Mouse (Mus musculus) kidney, adult 18-20 months (tissue): ENCODE measurements around the gene Zfp326.
A peak's percentile ranks its signal among the peaks of the same experiment; 100 is the strongest.
"Not testable (repeated sequence)": the region's sequence is repeated elsewhere in the genome, so short reads cannot be mapped to it uniquely, and the experiment has no call there.

Source experiments
- DNase-seq: peaks from one replicate; pipeline ENCODE4 v3.0.0; 2021

Gene Zfp326

DNA sequence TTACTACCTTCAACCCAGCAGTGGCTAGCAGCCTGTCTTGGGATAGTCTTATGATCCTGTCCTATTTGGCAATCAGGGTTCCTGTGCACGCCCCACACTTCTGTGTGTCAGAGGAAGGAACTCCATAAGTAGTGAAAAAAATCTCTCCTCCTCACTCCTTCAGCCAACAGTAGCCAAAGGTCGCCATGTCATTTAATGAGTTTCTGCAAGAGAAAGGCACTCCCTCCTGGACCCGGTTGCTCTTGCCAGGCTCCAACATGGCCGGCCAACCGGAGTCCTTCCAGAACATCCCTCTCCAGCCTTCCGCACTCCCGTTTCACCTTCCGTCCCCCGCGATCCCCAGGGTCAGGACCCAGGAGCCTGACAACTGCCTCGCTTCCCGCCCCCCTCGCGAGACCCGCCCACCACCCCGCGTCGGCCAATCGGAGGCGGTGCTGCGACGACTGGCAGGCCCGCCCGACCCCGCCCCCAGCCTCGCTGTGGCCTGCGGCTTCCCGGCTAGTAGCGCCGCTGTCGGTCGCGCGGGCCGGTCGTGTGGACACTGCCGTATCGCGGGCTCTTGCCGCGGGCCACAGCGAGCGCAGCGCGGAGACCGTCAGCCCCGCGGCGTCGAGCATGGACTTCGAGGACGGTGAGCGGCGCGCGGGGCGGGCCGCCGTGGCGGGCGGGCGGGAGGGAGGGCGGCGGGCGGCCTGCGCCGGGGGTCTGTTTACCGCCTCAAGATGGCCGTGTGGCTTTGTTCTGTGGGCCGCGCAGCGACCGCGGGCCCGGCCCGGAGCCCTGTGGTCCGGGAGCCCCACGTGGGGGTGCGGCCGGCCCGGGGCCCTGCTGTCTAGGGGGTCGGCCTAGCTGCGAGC, at the start of gene Zfp326:
TSS of gene Zfp326 (plus strand) at position 498 of the 857 bp plus-strand sequence.
- DNase-seq: peak; percentile 91

DNA sequence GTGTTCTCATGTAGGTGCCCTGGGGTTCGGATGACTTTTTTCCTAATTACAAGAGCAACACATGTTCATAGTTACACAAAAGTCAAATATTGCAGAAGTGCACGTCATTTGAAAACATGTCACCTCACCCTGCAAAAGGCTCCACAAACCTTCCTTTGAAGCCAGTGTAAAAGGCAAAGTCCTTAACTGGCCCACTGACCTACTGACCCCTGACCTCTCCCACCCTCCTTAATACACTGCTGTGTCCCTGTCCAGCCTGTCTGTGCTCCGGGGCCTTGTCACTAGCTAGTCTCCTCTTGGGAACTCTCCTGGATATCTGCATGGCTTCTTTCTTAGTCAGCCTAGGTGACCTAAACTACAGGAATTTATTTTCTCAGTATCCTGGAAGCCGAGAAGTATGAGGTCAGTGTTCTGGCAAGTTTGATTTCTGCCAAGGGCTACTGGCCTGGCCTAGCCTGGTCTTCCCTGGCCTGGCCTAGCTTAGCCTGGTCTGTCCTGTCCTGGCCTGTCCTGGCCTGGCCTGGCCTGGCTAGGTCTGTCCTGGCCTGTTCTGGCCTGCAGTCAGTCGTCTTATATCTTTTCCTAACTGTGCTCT, 49.4 kb upstream of the Zfp326 start:
- no peak for DNase-seq

- DNase-seq: no peak
Measured at GRCm38 (mm10) chr5:105828050-105828449, 48.3 kb upstream of the Zfp326 start.

- DNase-seq: no peak
Measured at GRCm38 (mm10) chr5:105829008-105829586, 47.3 kb upstream of the Zfp326 start.

- no peak for DNase-seq
Measured at GRCm38 (mm10) chr5:105832140-105832539, 44.2 kb upstream of the Zfp326 start.

DNA sequence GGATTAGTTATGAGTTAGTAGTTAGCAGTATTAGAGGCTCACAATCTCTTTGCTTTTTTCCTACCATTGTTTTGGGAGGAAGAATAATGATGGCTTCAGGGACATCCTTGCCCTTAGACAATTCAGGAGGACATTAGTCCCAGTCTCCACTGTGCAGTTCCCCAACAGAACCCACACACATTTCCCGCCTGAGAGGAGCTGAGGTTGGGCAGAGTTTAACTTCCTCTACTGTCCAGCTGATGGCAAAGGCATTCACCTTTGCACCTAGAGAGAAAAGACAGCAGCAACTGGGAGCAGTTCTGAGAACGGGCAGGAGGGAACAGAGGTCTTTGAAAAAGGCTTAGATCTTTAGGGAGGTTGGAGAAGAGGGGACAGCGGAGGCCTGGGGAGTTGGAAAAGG, 42.4 kb upstream of the Zfp326 start:
- DNase-seq: no peak

DNA sequence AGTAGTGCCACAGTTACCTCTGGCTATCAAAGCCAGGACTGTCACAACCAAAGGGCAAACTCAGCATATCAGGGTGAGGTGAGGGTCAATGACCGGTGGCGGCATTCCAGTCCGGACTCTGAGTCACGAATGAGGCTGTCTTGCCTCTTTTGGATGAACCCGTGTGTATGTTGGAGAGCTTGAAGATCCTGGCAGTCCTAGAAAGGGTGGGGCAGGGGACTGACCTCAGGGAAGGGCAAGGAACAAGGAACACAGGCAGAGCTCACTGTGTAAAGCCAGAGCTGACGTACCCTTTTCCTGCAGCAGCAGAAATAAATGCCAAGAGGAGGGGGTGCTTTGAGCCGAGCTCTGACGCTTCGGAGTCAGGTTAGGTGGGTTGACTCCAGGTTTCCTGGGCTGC, 40.4 kb upstream of the Zfp326 start:
- no peak for DNase-seq

DNA sequence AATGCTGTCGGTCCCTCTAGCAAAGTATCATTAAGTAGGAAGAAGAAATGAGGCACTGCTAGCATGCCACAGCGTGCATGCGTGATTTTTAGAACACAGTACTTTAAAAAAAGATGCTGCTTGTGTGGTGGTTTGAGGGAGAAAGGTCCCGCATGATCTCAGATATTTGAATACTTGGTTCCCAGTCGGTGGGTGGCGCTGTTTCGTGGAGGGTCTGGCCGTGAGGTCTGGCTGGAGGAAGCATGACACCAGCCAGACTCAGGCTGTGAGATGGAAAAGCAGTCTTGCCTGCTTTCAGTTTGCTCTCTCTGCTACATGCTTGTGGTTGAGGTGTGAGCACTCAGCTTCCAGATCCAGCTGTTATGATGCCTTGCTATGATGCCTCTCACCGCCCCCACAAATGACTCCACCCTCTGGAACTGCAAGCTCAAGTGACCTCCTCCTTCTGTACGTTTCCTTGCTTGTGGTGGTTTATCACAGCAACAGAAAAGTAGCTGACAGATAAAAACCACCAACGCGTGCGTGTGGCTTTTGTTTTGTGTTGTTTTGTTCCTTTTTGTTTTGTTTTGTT, 36.5 kb upstream of the Zfp326 start:
- DNase-seq: no peak

DNA sequence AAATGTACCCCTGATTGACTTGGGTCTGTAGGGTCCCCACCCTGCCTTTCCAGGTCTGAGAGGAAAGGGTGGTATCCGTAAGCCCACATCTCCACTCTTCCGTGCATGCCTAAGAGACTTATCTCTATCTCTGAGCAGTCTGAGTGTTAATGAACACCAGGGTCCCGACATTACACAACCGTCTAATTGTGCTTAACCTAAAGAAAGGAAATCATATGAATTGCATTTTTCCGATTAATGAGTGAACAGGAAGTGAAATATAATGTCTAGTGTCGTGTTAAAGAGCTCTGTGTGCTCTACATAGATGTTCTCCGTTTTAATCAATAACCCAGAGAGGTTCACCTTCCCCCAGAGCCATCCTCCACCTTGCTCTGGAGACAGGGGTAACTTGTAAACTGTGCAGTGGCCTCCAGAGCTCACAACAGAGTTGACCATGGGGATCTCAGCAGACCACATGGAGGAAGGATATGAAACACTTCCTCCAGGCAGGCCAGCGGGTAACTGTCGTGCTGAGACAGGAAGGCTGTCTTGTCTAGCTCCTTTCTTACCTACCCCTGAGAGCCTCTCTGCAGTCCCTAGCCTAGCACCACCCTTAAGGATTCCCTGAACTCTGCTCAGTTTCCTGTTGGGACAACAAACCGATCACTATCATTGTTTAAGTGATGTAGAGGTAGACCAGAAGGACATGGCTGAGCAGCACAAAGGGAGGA, 32.2 kb upstream of the Zfp326 start:
- no peak for DNase-seq

GRCm38 (mm10) chr5:105845041-105845440, 31.3 kb upstream of the Zfp326 start:
- no peak for DNase-seq

- no peak for DNase-seq
Measured at GRCm38 (mm10) chr5:105847726-105848125, 28.6 kb upstream of the Zfp326 start.

DNA sequence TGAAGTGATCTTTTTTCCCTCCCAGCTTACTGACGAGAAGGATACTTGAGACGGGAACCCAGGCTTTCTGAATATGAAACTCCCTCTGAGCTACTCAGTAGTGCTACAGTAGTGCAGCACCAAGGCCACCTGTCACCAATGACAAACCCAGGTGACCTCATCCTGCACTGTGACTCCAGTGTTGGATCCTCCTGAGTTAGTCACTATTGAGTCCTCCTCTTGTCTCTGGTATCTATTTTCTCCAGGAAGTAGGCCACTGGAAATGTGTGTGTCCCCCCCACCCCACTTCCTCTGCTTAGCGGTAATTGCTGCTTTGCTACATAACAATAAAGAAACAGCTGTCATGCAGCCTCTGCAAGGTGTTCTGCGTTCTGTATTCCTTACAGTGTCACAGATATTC, 27.1 kb upstream of the Zfp326 start:
- DNase-seq: no peak

DNA sequence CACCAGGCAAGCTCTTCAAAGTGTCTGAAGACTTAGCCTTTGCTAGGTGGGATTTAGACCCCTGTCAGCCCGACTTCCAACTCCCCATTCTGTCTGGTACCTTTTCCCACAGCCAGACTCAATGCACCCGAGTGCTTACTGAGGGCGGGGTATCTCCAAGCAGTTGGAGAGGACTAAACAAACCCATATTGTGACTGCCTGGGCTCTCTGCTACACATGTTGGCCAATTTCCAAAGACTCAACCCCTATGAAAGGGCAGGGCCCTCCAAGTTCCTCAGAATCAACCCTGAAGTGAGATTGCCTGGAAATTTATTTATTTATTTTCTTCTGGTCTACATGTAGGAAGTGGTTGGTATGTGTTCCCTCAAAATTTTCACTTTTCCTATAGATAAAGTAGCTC, 26.7 kb upstream of the Zfp326 start:
- no peak for DNase-seq

GRCm38 (mm10) chr5:105853271-105853670, 23.1 kb upstream of the Zfp326 start:
- no peak for DNase-seq

DNA sequence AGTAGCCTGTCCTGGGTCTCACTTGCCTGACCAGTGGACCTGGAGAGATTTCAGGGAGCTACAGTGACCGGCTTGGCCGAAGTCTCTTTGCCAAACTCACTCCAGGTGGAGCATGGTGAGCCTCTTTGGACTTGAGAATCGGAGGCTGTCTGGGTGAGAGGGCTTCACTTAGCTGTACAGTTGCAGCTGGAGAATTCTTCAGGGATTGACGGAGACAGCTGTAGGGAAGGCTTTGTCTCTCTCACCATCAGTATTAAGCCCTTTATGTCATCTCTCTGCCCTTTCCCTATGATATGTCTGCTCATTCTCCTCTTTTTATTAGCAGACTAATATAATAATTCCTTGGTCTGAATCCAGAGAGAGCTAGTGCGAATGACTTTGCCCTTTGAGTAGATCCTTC, 18.9 kb upstream of the Zfp326 start:
- peak; percentile 23 for DNase-seq

GRCm38 (mm10) chr5:105858754-105859694, 17.3 kb upstream of the Zfp326 start:
- DNase-seq: no peak

DNA sequence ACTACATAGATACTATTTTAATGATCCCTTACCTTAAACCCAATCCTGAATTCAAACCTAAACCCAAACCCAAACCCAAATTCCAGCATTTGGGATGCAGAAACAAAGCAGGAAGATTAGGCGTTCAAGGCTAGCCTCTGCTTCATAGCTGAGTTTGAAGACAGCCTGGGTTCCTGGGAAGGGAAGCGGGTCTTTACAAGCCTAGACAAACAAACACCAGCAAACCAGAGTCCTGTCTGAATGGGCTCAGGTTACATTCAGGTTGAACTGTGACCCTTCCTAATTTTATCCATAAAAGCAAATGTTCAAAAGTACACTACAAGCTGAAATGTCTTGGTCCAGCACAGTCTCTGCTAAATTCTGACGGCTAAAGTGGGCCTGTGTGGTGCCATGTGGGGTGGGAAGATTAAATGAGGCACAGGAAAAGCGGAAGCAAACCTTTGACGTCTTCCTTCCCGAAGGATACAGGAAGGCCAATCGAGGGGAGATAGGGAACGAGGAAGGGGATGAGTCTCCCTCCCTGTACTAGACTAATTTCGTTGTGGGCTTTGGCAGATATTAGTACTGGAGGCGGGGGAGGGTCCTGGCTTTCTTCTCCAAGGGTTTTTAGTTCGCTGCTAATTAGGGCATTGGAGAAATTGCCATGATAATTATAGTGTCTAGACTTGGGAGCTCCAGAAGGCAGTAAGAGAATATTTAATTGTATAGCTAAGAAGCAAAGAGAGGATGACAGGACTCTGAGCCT, 16.5 kb upstream of the Zfp326 start:
- DNase-seq: no peak

GRCm38 (mm10) chr5:105860461-105860835, 15.9 kb upstream of the Zfp326 start:
- no peak for DNase-seq

GRCm38 (mm10) chr5:105861616-105862015, 14.7 kb upstream of the Zfp326 start:
- DNase-seq: no peak

DNA sequence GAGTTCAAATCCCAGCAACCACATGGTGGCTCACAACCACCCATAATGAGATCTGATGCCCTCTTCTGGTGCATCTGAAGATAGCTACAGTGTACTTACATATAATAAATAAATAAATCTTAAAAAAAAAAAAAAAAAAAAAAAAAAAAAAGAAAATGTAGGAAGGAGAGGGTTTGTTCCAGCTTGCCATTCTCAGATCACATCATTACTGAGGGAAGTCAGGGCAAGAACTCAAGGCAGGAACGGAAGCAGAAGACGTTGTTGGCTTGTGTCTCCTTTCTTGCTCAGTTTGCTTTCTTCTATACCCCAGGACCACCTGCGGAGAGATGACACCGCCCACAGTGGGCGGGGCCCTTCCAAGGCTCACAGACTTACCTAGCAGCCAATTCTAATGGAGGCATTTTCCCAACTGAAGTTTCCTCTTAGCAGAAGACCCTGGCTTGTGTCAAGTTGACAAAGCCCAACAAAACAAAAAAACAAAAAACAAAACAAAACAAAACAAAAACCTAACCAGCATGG, 11.2 kb upstream of the Zfp326 start:
- not testable (repeated sequence) for DNase-seq

- no peak for DNase-seq
Measured at GRCm38 (mm10) chr5:105867427-105867826, 8.9 kb upstream of the Zfp326 start.
